Mouse (Mus musculus) left cerebral cortex, postnatal 10 days (tissue): ENCODE results near the gene Gm3417. TPM values are rescaled to one million over a fixed set of nuclear protein-coding genes. Genes with fewer than 3 reads are reported as not detected.
"Not testable (repeated sequence)": the region's sequence is repeated elsewhere in the genome, so short reads cannot be mapped to it uniquely, and the experiment has no call there.

Experiments used
- DNase-seq, 2 experiments: peaks; one replicate each; pipeline ENCODE4 v3.0.0; 2021 to 2022; ENCODE audit warnings: low spot score in 2 of 2, mixed read lengths in 1 of 2; ENCODE audit errors: extremely low spot score in 1 of 2
- intact Hi-C: fragments of 180-260 bp; cut with DNase I; formaldehyde crosslinking; loops from one replicate; pipeline ENCODE4 v1.15.1; 2025
- total RNA-seq, 2 experiments: library from RNA; stranded (reverse); gene quantifications; 2 replicates each; pipeline ENCODE4 v1.2.3; 2021

The Gm3417 gene
- total RNA-seq = 1 to 10 TPM in 1 of 2 experiments, not detected in 1; 1.1 TPM

- DNase-seq, intact Hi-C loops: not testable (repeated sequence)
These were observed at the start of gene Gm3417, which contains the start of gene 9030025P20Rik for GRCm38 (mm10) chr17:14978362-14979038. Gm3417 (minus strand) TSS chr17:14978790. 9030025P20Rik (plus strand) TSS chr17:14978468.

- intact Hi-C loops, DNase-seq: not testable (repeated sequence)
These were observed 46.9 kb upstream of the Gm3417 start for GRCm38 (mm10) chr17:15025513-15025912.

- DNase-seq, intact Hi-C loops: not testable (repeated sequence)
These were observed 46.1 kb upstream of the Gm3417 start for GRCm38 (mm10) chr17:15024502-15025193.

GRCm38 (mm10) chr17:15023878-15024492 lies 45.4 kb upstream of the Gm3417 start:
- intact Hi-C loops, DNase-seq: not testable (repeated sequence)

GRCm38 (mm10) chr17:15021503-15022220 lies 43.1 kb upstream of the Gm3417 start:
- peak in 1 of 2 experiments; percentile 53 for DNase-seq
- intact Hi-C loops = not testable (repeated sequence)

- intact Hi-C loops, DNase-seq: not testable (repeated sequence)
These were observed 31.3 kb upstream of the Gm3417 start, which contains the start of gene Gm3435 for GRCm38 (mm10) chr17:15009706-15010413. Gm3435 (plus strand) TSS chr17:15010176.

- intact Hi-C loops, DNase-seq: not testable (repeated sequence)
These were observed 30.5 kb upstream of the Gm3417 start for GRCm38 (mm10) chr17:15009088-15009487.

GRCm38 (mm10) chr17:15000047-15000446 lies 21.5 kb upstream of the Gm3417 start:
- intact Hi-C loops, DNase-seq: not testable (repeated sequence)

- DNase-seq, intact Hi-C loops: not testable (repeated sequence)
These were observed 15.6 kb upstream of the Gm3417 start for GRCm38 (mm10) chr17:14994140-14994539.

- intact Hi-C loops, DNase-seq: not testable (repeated sequence)
These were observed 14.7 kb upstream of the Gm3417 start for GRCm38 (mm10) chr17:14993139-14993832.

- intact Hi-C loops, DNase-seq: not testable (repeated sequence)
These were observed 14.0 kb upstream of the Gm3417 start for GRCm38 (mm10) chr17:14992522-14993138.

GRCm38 (mm10) chr17:14990116-14990702 lies 11.6 kb upstream of the Gm3417 start:
- DNase-seq = peak in 1 of 2 experiments; percentile 11
- intact Hi-C loops = not testable (repeated sequence)

- intact Hi-C loops, DNase-seq: not testable (repeated sequence)
These were observed 750 bp downstream of the Gm3417 start for GRCm38 (mm10) chr17:14977718-14978361.

GRCm38 (mm10) chr17:14968373-14968913 lies 10.1 kb downstream of the Gm3417 start:
- intact Hi-C loops, DNase-seq: not testable (repeated sequence)

GRCm38 (mm10) chr17:14961557-14962154 lies 16.9 kb downstream of the Gm3417 start:
- DNase-seq, intact Hi-C loops: not testable (repeated sequence)
